Mouse (Mus musculus): ENCODE results near the gene Vasp. TPM values are rescaled to one million over a fixed set of nuclear protein-coding genes. Genes with fewer than 3 reads are reported as not detected.

The Vasp gene
- polyA plus RNA-seq, 1 experiment from 2014 or later = 52.7 TPM

- Histone ChIP-seq H3K27ac (peak overlapping the region; percentile 99), H3K4me1 (peaks cover 19% of the 10 kb centered on the region), H3K4me3 (peak overlapping the region; percentile 60), H3K36me3 (peaks cover 9% of the 10 kb centered on the region; the same call in 1 of the 2 replicates), H3K4me2 (replicated peaks) (peak overlapping the region; percentile 81), H3K27me3 (no peaks in the 10 kb centered on the region), H3K9ac (peak overlapping the region; percentile 78), H3K9me3 (replicated peaks) (no peaks in the 10 kb centered on the region)
- 19% methylated on average over 20 of the region's 20 CpGs for WGBS
- peak; percentile 38 for ATAC-seq (ENCODE audit: low FRiP score)
These were observed 44.5 kb downstream of the Vasp start for GRCm38 (mm10) chr7:19226817-19227797.

GRCm38 (mm10) chr7:19224933-19225332 is 46.7 kb downstream of the Vasp start:
- Histone ChIP-seq H3K9me3 (replicated peaks) (no peaks in the 10 kb centered on the region), H3K27ac (no peak overlapping the region), H3K4me1 (peaks cover 18% of the 10 kb centered on the region), H3K27me3 (no peaks in the 10 kb centered on the region), H3K36me3 (peaks cover 13% of the 10 kb centered on the region; the same call in 1 of the 2 replicates), H3K4me3 (no peak overlapping the region), H3K9ac (no peak overlapping the region), H3K4me2 (replicated peaks) (no peak overlapping the region)
- no peak for ATAC-seq (ENCODE audit: low FRiP score)
- WGBS = 81% methylated on average over 4 of the region's 4 CpGs

GRCm38 (mm10) chr7:19222875-19223274 is 48.7 kb downstream of the Vasp start:
- no peak overlapping the region for H3K9ac ChIP-seq

GRCm38 (mm10) chr7:19222189-19222588 is 49.4 kb downstream of the Vasp start:
- Histone ChIP-seq H3K4me3 (no peak overlapping the region), H3K4me2 (replicated peaks) (no peak overlapping the region), H3K9ac (no peak overlapping the region), H3K9me3 (replicated peaks) (no peaks in the 10 kb centered on the region), H3K36me3 (peaks cover 13% of the 10 kb centered on the region; the same call in 1 of the 2 replicates), H3K27me3 (no peaks in the 10 kb centered on the region), H3K4me1 (peaks cover 7% of the 10 kb centered on the region), H3K27ac (no peak overlapping the region)
- 96% methylated on average over 16 of the region's 16 CpGs for WGBS
- no peak for ATAC-seq (ENCODE audit: low FRiP score)

More at GRCm38 (mm10) chr7:19222875-19223274, 48.7 kb downstream of the Vasp start:
- Histone ChIP-seq H3K4me1 (peaks cover 10% of the 10 kb centered on the region), H3K27me3 (no peaks in the 10 kb centered on the region), H3K27ac (no peak overlapping the region), H3K4me3 (no peak overlapping the region), H3K4me2 (replicated peaks) (no peak overlapping the region), H3K36me3 (peaks cover 13% of the 10 kb centered on the region; the same call in 1 of the 2 replicates), H3K9me3 (replicated peaks) (no peaks in the 10 kb centered on the region)
- 91% methylated on average over 14 of the region's 14 CpGs for WGBS
- ATAC-seq (ENCODE audit: low FRiP score) = no peak

- Histone ChIP-seq H3K27me3 (no peaks in the 10 kb centered on the region), H3K36me3 (peaks cover 6% of the 10 kb centered on the region; the same call in 1 of the 2 replicates), H3K9me3 (replicated peaks) (no peaks in the 10 kb centered on the region), H3K4me2 (replicated peaks) (no peak overlapping the region), H3K4me1 (peaks cover 5% of the 10 kb centered on the region), H3K4me3 (no peak overlapping the region), H3K27ac (no peak overlapping the region), H3K9ac (no peak overlapping the region)
- no peak for ATAC-seq (ENCODE audit: low FRiP score)
- 66% methylated on average over 3 of the region's 3 CpGs for WGBS
These were observed 51.6 kb downstream of the Vasp start for GRCm38 (mm10) chr7:19220061-19220460.

- no peaks in the 10 kb centered on the region for H3K9me3 ChIP-seq (replicated peaks)
- no peak for ATAC-seq (ENCODE audit: low FRiP score)
- no peak overlapping the region for H3K4me3 ChIP-seq
- WGBS = 5% methylated on average over 3 of the region's 3 CpGs
- no peak overlapping the region for H3K9ac ChIP-seq
- H3K36me3 ChIP-seq = peaks cover 4% of the 10 kb centered on the region; the same call in 1 of the 2 replicates
- no peak overlapping the region for H3K27ac ChIP-seq
- H3K27me3 ChIP-seq = peaks cover 12% of the 10 kb centered on the region
- no peak overlapping the region for H3K4me2 ChIP-seq (replicated peaks)
- H3K4me1 ChIP-seq = peaks cover 8% of the 10 kb centered on the region
These were observed 53.7 kb downstream of the Vasp start for GRCm38 (mm10) chr7:19217944-19218343.

GRCm38 (mm10) chr7:19217492-19217891 is 54.1 kb downstream of the Vasp start:
- WGBS = 72% methylated on average over 5 of the region's 5 CpGs

GRCm38 (mm10) chr7:19214940-19215339 is 56.7 kb downstream of the Vasp start:
- Histone ChIP-seq H3K27me3 (peaks cover 17% of the 10 kb centered on the region), H3K4me2 (replicated peaks) (no peak overlapping the region), H3K9me3 (replicated peaks) (no peaks in the 10 kb centered on the region), H3K36me3 (no peaks in the 10 kb centered on the region), H3K4me3 (no peak overlapping the region), H3K27ac (no peak overlapping the region), H3K4me1 (peaks cover 17% of the 10 kb centered on the region), H3K9ac (no peak overlapping the region)
- WGBS = 71% methylated on average over 9 of the region's 9 CpGs
- no peak for ATAC-seq (ENCODE audit: low FRiP score)

More at GRCm38 (mm10) chr7:19217492-19217891, 54.1 kb downstream of the Vasp start:
- Histone ChIP-seq H3K27ac (no peak overlapping the region), H3K4me2 (replicated peaks) (no peak overlapping the region), H3K9ac (no peak overlapping the region), H3K9me3 (replicated peaks) (no peaks in the 10 kb centered on the region), H3K4me3 (no peak overlapping the region), H3K36me3 (0 out of 2 replicates have a peak, but pooled peaks cover 4% of the 10 kb centered on the region), H3K4me1 (peaks cover 10% of the 10 kb centered on the region), H3K27me3 (peaks cover 15% of the 10 kb centered on the region)
- ATAC-seq (ENCODE audit: low FRiP score) = no peak

- H3K4me3 ChIP-seq = no peak overlapping the region
- no peaks in the 10 kb centered on the region for H3K9me3 ChIP-seq (replicated peaks)
- ATAC-seq (ENCODE audit: low FRiP score) = no peak
- H3K9ac ChIP-seq = no peak overlapping the region
- no peak overlapping the region for H3K4me2 ChIP-seq (replicated peaks)
- 68% methylated on average over 7 of the region's 7 CpGs for WGBS
- no peak overlapping the region for H3K27ac ChIP-seq
- H3K4me1 ChIP-seq = peaks cover 17% of the 10 kb centered on the region
- H3K36me3 ChIP-seq = no peaks in the 10 kb centered on the region
- peaks cover 17% of the 10 kb centered on the region for H3K27me3 ChIP-seq
These were observed 57.2 kb downstream of the Vasp start for GRCm38 (mm10) chr7:19214369-19214768.

- no peaks in the 10 kb centered on the region for H3K36me3 ChIP-seq
- peaks cover 17% of the 10 kb centered on the region for H3K4me1 ChIP-seq
- no peak for ATAC-seq (ENCODE audit: low FRiP score)
- H3K27ac ChIP-seq = no peak overlapping the region
- WGBS = 70% methylated on average over 2 of the region's 2 CpGs
- peaks cover 17% of the 10 kb centered on the region for H3K27me3 ChIP-seq
- no peak overlapping the region for H3K9ac ChIP-seq
- H3K4me3 ChIP-seq = no peak overlapping the region
- H3K4me2 ChIP-seq (replicated peaks) = no peak overlapping the region
- no peaks in the 10 kb centered on the region for H3K9me3 ChIP-seq (replicated peaks)
These were observed 58.2 kb downstream of the Vasp start for GRCm38 (mm10) chr7:19213385-19213784.

- peak; percentile 51; the same call in 1 of the 2 replicates for ATAC-seq (ENCODE audit: low FRiP score)
- peaks cover 17% of the 10 kb centered on the region for H3K27me3 ChIP-seq
- H3K4me2 ChIP-seq (replicated peaks) = peak within 1 kb of the TSS; percentile 65
- peaks cover 17% of the 10 kb centered on the region for H3K4me1 ChIP-seq
- H3K27ac ChIP-seq = no peak within 1 kb of the TSS
- peak within 1 kb of the TSS; percentile 38 for H3K4me3 ChIP-seq
- no peaks in the 10 kb centered on the region for H3K36me3 ChIP-seq
- H3K9me3 ChIP-seq (replicated peaks) = no peaks in the 10 kb centered on the region
- WGBS = 4% methylated on average over 26 of the region's 30 CpGs
- H3K9ac ChIP-seq = peak within 1 kb of the TSS; percentile 57
These were observed 59.4 kb downstream of the Vasp start, which contains the start of gene Gpr4 for GRCm38 (mm10) chr7:19211996-19212755. Gene Gpr4 (plus strand): TSS chr7:19212538.

All from hindbrain, embryonic 12.5 days (tissue).